Mouse (Mus musculus) lung, postnatal 14 days (tissue): ENCODE measurements around the gene Brix1.
"Not testable (repeated sequence)": the region's sequence is repeated elsewhere in the genome, so short reads cannot be mapped to it uniquely, and the experiment has no call there.

Experiments used
- DNase-seq: peaks from one replicate; pipeline ENCODE4 v3.0.0; 2021

The Brix1 gene

GRCm38 (mm10) chr15:10485484-10486364 lies at the start of gene Brix1, which contains the start of gene Rad1:
TSS of gene Brix1 (minus strand) at chr15:10485947.
TSS of gene Rad1 (plus strand) at chr15:10486018.
- peak; percentile 92 for DNase-seq

GRCm38 (mm10) chr15:10534591-10534990 lies 48.8 kb upstream of the Brix1 start:
- DNase-seq = no peak

- DNase-seq = not testable (repeated sequence)
These were observed 47.6 kb upstream of the Brix1 start for GRCm38 (mm10) chr15:10533361-10533760.

GRCm38 (mm10) chr15:10531352-10531751 lies 45.6 kb upstream of the Brix1 start:
- DNase-seq = no peak

GRCm38 (mm10) chr15:10525896-10526295 lies 40.1 kb upstream of the Brix1 start:
- DNase-seq = no peak

- no peak for DNase-seq
These were observed 29.4 kb upstream of the Brix1 start for GRCm38 (mm10) chr15:10515166-10515565.

- DNase-seq = peak; percentile 29
These were observed 20.4 kb upstream of the Brix1 start for GRCm38 (mm10) chr15:10506099-10506498.

GRCm38 (mm10) chr15:10500838-10501719 lies 15.3 kb upstream of the Brix1 start:
- peak; percentile 56 for DNase-seq

GRCm38 (mm10) chr15:10500035-10500434 lies 14.3 kb upstream of the Brix1 start:
- no peak for DNase-seq

- DNase-seq = no peak
These were observed 13.8 kb upstream of the Brix1 start for GRCm38 (mm10) chr15:10499593-10499992.

GRCm38 (mm10) chr15:10496696-10497095 lies 10.9 kb upstream of the Brix1 start:
- not testable (repeated sequence) for DNase-seq

- no peak for DNase-seq
These were observed 10.2 kb upstream of the Brix1 start for GRCm38 (mm10) chr15:10495944-10496343.

GRCm38 (mm10) chr15:10490101-10490500 lies 4.4 kb upstream of the Brix1 start:
- no peak for DNase-seq

- no peak for DNase-seq
These were observed 1.5 kb upstream of the Brix1 start for GRCm38 (mm10) chr15:10487246-10487645.

- DNase-seq = no peak
These were observed 655 bp upstream of the Brix1 start for GRCm38 (mm10) chr15:10486365-10486839.

GRCm38 (mm10) chr15:10470941-10471340 lies 14.8 kb downstream of the Brix1 start:
- no peak for DNase-seq

GRCm38 (mm10) chr15:10470151-10470831 lies 15.5 kb downstream of the Brix1 start, which contains the start of gene Dnajc21:
TSS of gene Dnajc21 (minus strand) at chr15:10470516.
- peak; percentile 90 for DNase-seq

- DNase-seq = no peak
These were observed 16.1 kb downstream of the Brix1 start for GRCm38 (mm10) chr15:10469641-10470150.

GRCm38 (mm10) chr15:10468761-10469160 lies 17.0 kb downstream of the Brix1 start:
- DNase-seq = no peak

- DNase-seq = no peak
These were observed 21.1 kb downstream of the Brix1 start for GRCm38 (mm10) chr15:10464678-10465077.

- no peak for DNase-seq
These were observed 22.2 kb downstream of the Brix1 start for GRCm38 (mm10) chr15:10463555-10463954.

- DNase-seq = no peak
These were observed 24.8 kb downstream of the Brix1 start for GRCm38 (mm10) chr15:10460986-10461385.
